Mouse (Mus musculus) intestine, embryonic 14.5 days (tissue): ENCODE results near the gene Lmo4. TPM values are rescaled to one million over a fixed set of nuclear protein-coding genes. Genes with fewer than 3 reads are reported as not detected.

Source experiments
- ATAC-seq: fragments of 200-750 bp; cut with Nextera tagmentation; replicated peaks from 2 replicates; pipeline ENCODE4 v1.8.0; 2017; ENCODE audit warnings: low read depth, moderate number of reproducible peaks, moderate TSS enrichment, moderate library complexity; ENCODE audit not compliant: low FRiP score, low TSS enrichment
- DNase-seq: peaks from one replicate; pipeline ENCODE4 v3.0.0-alpha.2; 2018; ENCODE audit warnings: low spot score
- H3K27ac ChIP-seq: fragments of 300-500 bp; sonication (generic); 2 replicates; pipeline ENCODE4 v1.5.1; 2014; ENCODE audit warnings: low read depth, mild to moderate bottlenecking, control low read depth
- H3K27me3 ChIP-seq: fragments of 300-500 bp; sonication (generic); replicated peaks from 2 replicates; pipeline ENCODE4 v1.6.1; 2014; ENCODE audit warnings: low read length, control low read depth; ENCODE audit not compliant: control insufficient read depth, insufficient read depth
- H3K36me3 ChIP-seq: fragments of 300-500 bp; sonication (generic); 2 replicates; pipeline ENCODE4 v1.6.1; 2014; ENCODE audit warnings: low read length, control low read depth; ENCODE audit not compliant: control insufficient read depth, insufficient read depth
- H3K4me1 ChIP-seq: fragments of 300-500 bp; sonication (generic); replicated peaks from 2 replicates; pipeline ENCODE4 v1.6.1; 2014; ENCODE audit warnings: low read length, control low read depth, mixed read lengths; ENCODE audit not compliant: control insufficient read depth, insufficient read depth
- H3K4me2 ChIP-seq: fragments of 300-500 bp; sonication (generic); 2 replicates; pipeline ENCODE4 v1.6.1; 2014; ENCODE audit warnings: low read length
- H3K4me3 ChIP-seq: fragments of 300-500 bp; sonication (generic); 2 replicates; pipeline ENCODE4 v1.5.1; 2014; ENCODE audit warnings: low read depth, low read length, control low read depth, mixed read lengths
- H3K9ac ChIP-seq: fragments of 300-500 bp; sonication (generic); 2 replicates; pipeline ENCODE4 v1.6.1; 2014; ENCODE audit warnings: mild to moderate bottlenecking, low read length
- H3K9me3 ChIP-seq: fragments of 300-500 bp; sonication (generic); 2 replicates; pipeline ENCODE4 v1.6.1; 2016; ENCODE audit warnings: low read length, control low read depth; ENCODE audit not compliant: control insufficient read depth
- WGBS: fragments of 180-500 bp; shearing (Covaris S2); extraction: QIAGEN DNeasy Blood & Tissue Kit; methylation state at CpG from one replicate; pipeline ENCODE4 v1.1.7; 2014; 5-methylcytosine and 5-hydroxymethylcytosine counted together
- polyA plus RNA-seq: library from polyadenylated mRNA; unstranded; fragments of >200 nt; fragmentation: Nextera tagmentation; extraction: Ambion mirVana; gene quantifications from 2 replicates; pipeline ENCODE4 v1.2.1, GENCODE M21; 2014

The Lmo4 gene
- polyA plus RNA-seq, 1 experiment from 2014 or later, result 73.4 TPM

DNA sequence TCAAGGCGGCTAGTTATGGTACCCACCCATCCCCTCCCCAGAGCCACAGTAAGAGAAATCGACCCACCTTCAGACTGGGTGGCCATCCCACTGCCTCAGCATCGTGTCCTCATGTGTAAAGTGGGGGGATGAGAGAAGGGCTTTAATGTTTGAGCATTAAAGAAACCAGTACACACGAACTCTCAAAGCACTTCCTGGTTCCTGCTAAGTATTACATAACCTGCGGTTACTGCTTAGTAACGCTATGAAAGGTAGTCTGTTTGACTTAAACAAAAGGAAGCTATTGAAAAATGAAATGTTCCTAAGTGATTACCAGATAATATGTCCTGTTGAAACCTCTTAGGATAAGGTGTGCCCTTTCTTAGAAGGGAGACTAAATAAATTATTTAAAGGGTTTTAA lies 26.9 kb upstream of the Lmo4 start:
- no peak overlapping the region for H3K4me3 ChIP-seq
- 71% methylated on average over 6 of the region's 6 CpGs for WGBS
- no peak overlapping the region for H3K27ac ChIP-seq
- ATAC-seq, result no peak
- no peak overlapping the region for H3K4me2 ChIP-seq
- no peak for DNase-seq
- H3K4me1 ChIP-seq, result no peaks in the 10 kb centered on the region
- H3K27me3 ChIP-seq, result no peaks in the 10 kb centered on the region
- H3K36me3 ChIP-seq, result no peaks in the 10 kb centered on the region
- H3K9me3 ChIP-seq, result no peaks in the 10 kb centered on the region
- H3K9ac ChIP-seq, result no peak overlapping the region

DNA sequence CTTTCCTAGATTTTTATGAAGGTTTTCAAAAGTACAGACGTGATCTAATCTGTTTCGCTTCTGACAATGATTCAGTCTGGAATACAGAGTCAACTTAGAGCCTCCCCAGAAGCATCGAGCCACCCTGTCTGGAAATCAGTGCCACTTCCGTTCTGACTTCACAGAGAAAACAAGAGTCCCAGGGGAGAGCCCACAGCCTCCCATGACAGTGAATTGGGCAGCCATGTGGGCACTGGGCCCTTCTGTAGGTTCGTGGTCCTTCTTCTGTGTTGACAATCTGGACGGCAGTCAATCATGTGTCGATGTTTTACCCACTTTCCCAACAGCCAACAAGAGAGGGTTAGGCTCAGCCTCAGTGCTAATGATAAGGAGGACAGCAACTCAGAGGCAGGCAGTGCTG lies 26.4 kb upstream of the Lmo4 start:
- WGBS, result 84% methylated on average over 7 of the region's 7 CpGs
- no peak overlapping the region for H3K27ac ChIP-seq
- no peak overlapping the region for H3K9ac ChIP-seq
- ATAC-seq (no peak), DNase-seq (no peak)
- H3K4me1 ChIP-seq, result no peaks in the 10 kb centered on the region
- no peak overlapping the region for H3K4me2 ChIP-seq
- no peaks in the 10 kb centered on the region for H3K9me3 ChIP-seq
- no peak overlapping the region for H3K4me3 ChIP-seq
- H3K36me3 ChIP-seq, result no peaks in the 10 kb centered on the region
- H3K27me3 ChIP-seq, result no peaks in the 10 kb centered on the region

DNA sequence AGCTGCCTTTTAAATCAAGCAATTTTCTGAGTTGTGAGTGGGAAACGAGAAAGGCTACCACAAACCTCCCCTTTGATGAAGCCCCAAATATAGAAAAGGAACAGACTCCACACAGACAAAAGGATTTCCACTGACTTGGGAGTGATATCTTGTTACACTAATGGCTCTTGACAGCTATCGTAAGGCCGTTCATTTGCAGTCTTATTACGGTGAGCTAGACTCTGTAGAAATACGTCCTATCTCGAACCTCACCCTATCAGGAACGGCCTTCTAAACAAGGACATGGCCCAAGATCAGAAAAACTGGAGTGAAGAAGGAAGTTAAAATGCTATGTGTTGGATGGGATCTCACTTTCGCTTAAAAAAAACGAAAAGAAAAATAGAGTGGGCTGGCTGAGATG lies 25.0 kb upstream of the Lmo4 start:
- no peaks in the 10 kb centered on the region for H3K36me3 ChIP-seq
- no peak overlapping the region for H3K9ac ChIP-seq
- H3K27me3 ChIP-seq, result no peaks in the 10 kb centered on the region
- peaks cover 6% of the 10 kb centered on the region; the same call in 1 of the 2 replicates for H3K4me1 ChIP-seq
- WGBS, result 73% methylated on average over 9 of the region's 9 CpGs
- no peak for ATAC-seq
- no peak for DNase-seq
- no peak overlapping the region for H3K4me3 ChIP-seq
- no peak overlapping the region for H3K4me2 ChIP-seq
- no peaks in the 10 kb centered on the region for H3K9me3 ChIP-seq
- no peak overlapping the region for H3K27ac ChIP-seq

DNA sequence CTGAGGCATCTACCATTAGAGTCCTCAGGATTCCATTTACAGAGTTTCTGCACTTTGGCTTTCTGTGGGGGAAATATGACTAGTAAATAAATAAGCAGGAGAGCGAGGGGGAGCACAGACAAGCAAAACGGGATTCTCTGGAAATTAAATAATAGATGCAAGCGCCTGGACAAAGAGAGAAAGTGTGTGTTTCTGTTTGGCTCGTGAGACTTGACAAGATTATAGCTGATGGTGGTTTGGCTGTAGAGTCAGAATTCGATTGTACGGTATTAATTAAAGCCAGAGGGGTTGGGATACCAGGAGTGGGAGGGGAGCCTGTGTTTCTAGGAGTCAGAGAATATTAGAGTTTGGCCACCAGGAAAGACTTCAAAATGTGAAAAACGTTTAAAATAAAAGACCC lies 24.3 kb upstream of the Lmo4 start:
- H3K4me3 ChIP-seq, result no peak overlapping the region
- no peaks in the 10 kb centered on the region for H3K27me3 ChIP-seq
- 72% methylated on average over 7 of the region's 7 CpGs for WGBS
- no peak overlapping the region for H3K9ac ChIP-seq
- H3K4me1 ChIP-seq, result peaks cover 6% of the 10 kb centered on the region; the same call in 1 of the 2 replicates
- ATAC-seq (no peak), DNase-seq (no peak)
- H3K4me2 ChIP-seq, result no peak overlapping the region
- H3K36me3 ChIP-seq, result no peaks in the 10 kb centered on the region
- H3K27ac ChIP-seq, result no peak overlapping the region
- H3K9me3 ChIP-seq, result no peaks in the 10 kb centered on the region

DNA sequence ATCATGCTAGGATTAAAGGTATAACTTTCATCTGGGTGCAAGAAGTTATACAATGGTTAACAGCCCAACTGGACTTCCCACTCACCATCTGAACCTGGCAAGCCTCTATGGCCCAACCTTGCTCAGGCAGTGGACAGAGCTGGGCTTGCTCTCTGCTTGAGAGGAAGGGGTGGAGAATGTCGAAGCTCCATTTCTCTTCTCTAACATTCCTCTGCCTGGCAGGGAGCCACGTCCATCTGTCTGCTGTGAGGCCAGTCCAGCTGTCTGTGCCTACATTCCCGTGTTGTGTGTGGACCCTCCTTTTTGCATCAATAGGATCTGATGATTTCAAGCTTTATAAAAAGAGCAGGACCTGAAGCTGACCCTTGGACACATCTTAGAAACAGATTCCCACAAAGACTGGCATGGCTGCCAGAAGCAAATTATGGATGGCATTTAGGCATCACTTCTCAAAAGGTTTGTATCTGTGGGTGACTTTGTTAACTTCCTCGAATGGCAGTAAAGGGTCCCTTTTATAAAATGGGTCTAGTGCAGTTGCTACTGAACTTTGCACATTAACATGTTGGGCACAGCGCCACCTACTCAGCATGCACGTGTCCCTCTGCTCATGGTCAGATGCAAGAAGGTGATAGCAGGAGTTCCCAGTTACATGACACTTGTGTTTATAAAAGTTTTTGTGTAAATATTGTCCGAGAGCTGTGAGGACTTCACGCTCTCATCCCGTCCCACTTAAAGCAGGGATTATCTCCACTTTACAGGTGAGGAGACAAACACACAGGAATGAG lies 20.6 kb upstream of the Lmo4 start:
- Histone ChIP-seq H3K9ac (no peak overlapping the region), H3K9me3 (no peaks in the 10 kb centered on the region), H3K36me3 (no peaks in the 10 kb centered on the region), H3K4me1 (peaks cover 6% of the 10 kb centered on the region; the same call in 1 of the 2 replicates), H3K27me3 (no peaks in the 10 kb centered on the region), H3K27ac (no peak overlapping the region), H3K4me3 (no peak overlapping the region), H3K4me2 (no peak overlapping the region)
- ATAC-seq, result no peak
- WGBS, result 46% methylated on average over 9 of the region's 9 CpGs
- no peak for DNase-seq

DNA sequence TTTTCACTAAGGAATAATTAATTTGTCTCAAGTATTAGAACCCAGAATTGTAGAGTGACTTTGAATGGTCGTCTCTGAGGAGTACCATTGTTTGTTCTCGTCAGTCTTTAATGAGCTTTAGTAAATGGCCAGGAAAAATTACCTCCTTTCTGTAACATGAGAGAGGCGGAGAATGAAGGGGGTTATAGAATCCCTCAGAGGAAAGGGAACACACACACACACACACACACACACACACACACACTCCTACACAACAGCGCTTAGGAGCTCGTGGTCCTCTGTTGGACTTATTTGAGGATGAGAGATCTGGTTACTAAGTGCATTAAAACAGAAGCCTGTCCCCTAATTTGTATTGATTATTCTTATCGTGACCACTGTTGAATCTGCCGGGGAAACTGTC lies 19.6 kb upstream of the Lmo4 start:
- no peaks in the 10 kb centered on the region for H3K27me3 ChIP-seq
- ATAC-seq, result no peak
- H3K4me3 ChIP-seq, result no peak overlapping the region
- no peak for DNase-seq
- H3K9me3 ChIP-seq, result no peaks in the 10 kb centered on the region
- no peak overlapping the region for H3K4me2 ChIP-seq
- H3K4me1 ChIP-seq, result peaks cover 6% of the 10 kb centered on the region; the same call in 1 of the 2 replicates
- no peaks in the 10 kb centered on the region for H3K36me3 ChIP-seq
- no peak overlapping the region for H3K9ac ChIP-seq
- WGBS, result 68% methylated on average over 7 of the region's 7 CpGs
- H3K27ac ChIP-seq, result no peak overlapping the region

DNA sequence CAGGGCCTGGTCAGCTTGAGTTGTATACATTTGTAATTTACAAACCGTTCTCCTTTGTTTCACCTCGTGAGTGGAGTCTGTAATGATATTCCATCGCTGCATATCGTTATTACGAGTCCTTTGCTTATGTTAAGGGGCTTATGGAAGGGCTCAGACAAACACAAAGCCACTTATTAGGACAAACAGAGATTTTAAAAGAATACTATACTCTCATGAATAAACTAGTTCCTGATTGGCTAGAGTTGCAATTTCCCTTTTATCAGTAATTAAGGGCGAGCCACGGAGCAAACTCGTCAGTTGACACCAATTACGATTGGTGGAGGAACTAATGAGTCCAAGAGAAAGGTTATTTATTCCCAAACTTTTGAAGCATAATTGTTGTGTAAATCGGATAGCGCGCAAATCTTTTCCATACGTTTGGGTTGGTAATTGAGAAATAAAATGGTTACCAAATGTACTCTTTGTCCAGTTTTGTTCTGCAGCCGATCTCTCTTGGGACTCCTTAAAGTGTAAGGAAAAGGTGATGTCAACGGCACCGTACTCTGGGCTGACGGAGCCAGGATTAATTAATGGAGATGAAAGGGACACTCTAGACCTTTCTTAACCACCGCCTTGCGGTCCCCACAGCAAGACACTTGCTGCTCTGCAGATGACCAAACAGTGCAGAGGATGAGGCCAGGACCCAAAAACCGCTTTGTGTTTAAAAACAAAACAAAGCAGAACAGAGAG lies 18.5 kb upstream of the Lmo4 start:
- Histone ChIP-seq H3K27ac (no peak overlapping the region), H3K27me3 (no peaks in the 10 kb centered on the region), H3K9ac (no peak overlapping the region), H3K4me3 (no peak overlapping the region), H3K4me1 (peaks cover 6% of the 10 kb centered on the region; the same call in 1 of the 2 replicates), H3K4me2 (no peak overlapping the region), H3K9me3 (no peaks in the 10 kb centered on the region), H3K36me3 (no peaks in the 10 kb centered on the region)
- 80% methylated on average over 20 of the region's 20 CpGs for WGBS
- ATAC-seq, result no peak
- no peak for DNase-seq

DNA sequence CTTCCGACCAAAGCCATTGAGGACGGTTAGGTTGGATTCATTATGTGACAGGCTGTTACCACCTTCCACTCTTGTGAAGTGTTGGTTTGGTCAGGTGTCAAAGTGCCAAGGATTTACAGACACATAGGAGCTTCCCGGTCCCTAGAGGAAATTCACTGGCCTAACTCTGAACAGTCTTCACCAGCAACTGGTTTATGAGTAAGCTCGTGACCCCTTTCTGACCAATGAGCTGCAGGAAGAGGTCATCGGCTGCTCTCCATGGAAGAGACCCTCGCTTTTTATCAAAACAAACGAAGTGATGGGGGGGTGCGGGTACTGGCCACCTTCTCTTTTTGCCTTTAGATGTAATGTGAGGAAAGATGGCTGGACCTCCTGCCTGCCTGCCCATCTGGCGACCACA lies 17.4 kb upstream of the Lmo4 start:
- no peak overlapping the region for H3K9ac ChIP-seq
- H3K27ac ChIP-seq, result no peak overlapping the region
- no peak overlapping the region for H3K4me2 ChIP-seq
- ATAC-seq (no peak), DNase-seq (no peak)
- WGBS, result 74% methylated on average over 9 of the region's 9 CpGs
- peaks cover 6% of the 10 kb centered on the region; the same call in 1 of the 2 replicates for H3K4me1 ChIP-seq
- no peaks in the 10 kb centered on the region for H3K9me3 ChIP-seq
- H3K4me3 ChIP-seq, result no peak overlapping the region
- no peaks in the 10 kb centered on the region for H3K27me3 ChIP-seq
- no peaks in the 10 kb centered on the region for H3K36me3 ChIP-seq
